9 mouse cellular contexts compared by ENCODE assay signal in genomic region chr1:89939981-89940726, GRCm38 (mm10). TPM values are rescaled to one million over a fixed set of nuclear protein-coding genes. Genes with fewer than 3 reads are reported as not detected.
A peak's percentile ranks its signal among the peaks of the same experiment; 100 is the strongest.
DNase-seq lines count a peak whose midpoint lies in the region; ATAC-seq and TF ChIP-seq lines count a peak whose summit lies in the region.
"Had no signal": no experiment of that assay in that cellular context is flagged by ENCODE, and none has a peak within 500 bp of the region (broad histone marks: within the 10 kb centered on the region; RNA-seq: fewer than 3 reads in every experiment).

No protein-coding gene starts in this region.

- WGBS in heart, embryonic 11.5 days (ENCODE audit: insufficient replicate concordance) = 3% methylated on average over 34 of the region's 34 CpGs
- WGBS in kidney, embryonic 14.5 days = 4% methylated on average over 33 of the region's 34 CpGs
- WGBS in lung, postnatal 0 days = 4% methylated on average over 33 of the region's 34 CpGs

- H3K27me3 ChIP-seq in heart, embryonic 11.5 days (ENCODE audit: control insufficient read depth, insufficient read depth, low read length) = peaks cover 89% of the 10 kb centered on the region
- peaks cover 87% of the 10 kb centered on the region for H3K27me3 ChIP-seq in kidney, embryonic 14.5 days (ENCODE audit: control insufficient read depth, insufficient read depth, low read length)
- H3K27me3 ChIP-seq in lung, postnatal 0 days (replicated peaks; ENCODE audit: insufficient read depth, low read length) = peaks cover 71% of the 10 kb centered on the region

- H3K4me3 ChIP-seq in heart, embryonic 11.5 days (ENCODE audit: low read depth, low read length) = peak overlapping the region; percentile 19; the same call in 1 of the 2 replicates
- peak overlapping the region; percentile 1; the same call in 1 of the 2 replicates for H3K4me3 ChIP-seq in kidney, embryonic 14.5 days (ENCODE audit: low read length)
- H3K4me3 ChIP-seq in lung, postnatal 0 days (ENCODE audit: low read depth, low read length) = no peak overlapping the region
- H3K4me3 ChIP-seq: erythroblast, embryonic 14.5 days had no signal

- no peaks in the 10 kb centered on the region for H3K36me3 ChIP-seq in heart, embryonic 11.5 days (ENCODE audit: control insufficient read depth, insufficient read depth, low read length)
- no peaks in the 10 kb centered on the region for H3K36me3 ChIP-seq in kidney, embryonic 14.5 days (ENCODE audit: control insufficient read depth, insufficient read depth, low read length)
- no peaks in the 10 kb centered on the region for H3K36me3 ChIP-seq in lung, postnatal 0 days (ENCODE audit: insufficient read depth, low read length)

- H3K4me1 ChIP-seq in heart, embryonic 11.5 days (ENCODE audit: control insufficient read depth, insufficient read depth, low read length) = peaks cover 7% of the 10 kb centered on the region
- no peaks in the 10 kb centered on the region for H3K4me1 ChIP-seq in kidney, embryonic 14.5 days (ENCODE audit: control insufficient read depth, insufficient read depth, low read length)
- H3K4me1 ChIP-seq in lung, postnatal 0 days (ENCODE audit: insufficient read depth, low read depth, low read length) = no peaks in the 10 kb centered on the region; the same call in 1 of the 2 replicates

- H3K9ac ChIP-seq in heart, embryonic 11.5 days (ENCODE audit: low read depth, low read length) = no peak overlapping the region
- H3K9ac ChIP-seq in kidney, embryonic 14.5 days (ENCODE audit: low read depth, low read length) = no peak overlapping the region
- no peak overlapping the region for H3K9ac ChIP-seq in lung, postnatal 0 days (replicated peaks; ENCODE audit: low read depth)

- H3K4me2 ChIP-seq in heart, embryonic 11.5 days = peak overlapping the region; percentile 42
- H3K4me2 ChIP-seq in kidney, embryonic 14.5 days (replicated peaks; ENCODE audit: low read depth, low read length) = peak overlapping the region; percentile 22; the same call in 1 of the 2 replicates
- H3K4me2 ChIP-seq in lung, postnatal 0 days (replicated peaks; ENCODE audit: low read depth, low read length) = no peak overlapping the region

- TF ChIP-seq CTCF in lung, postnatal 0 days (IDR thresholded peaks at IDR 0.05) = peak; percentile 88

- ATAC-seq in heart, embryonic 11.5 days (replicated peaks; ENCODE audit: insufficient number of reproducible peaks, low FRiP score, low TSS enrichment) = 0 out of 2 replicates have a peak, but pooled peaks have one; percentile 41
- ATAC-seq in kidney, embryonic 14.5 days (ENCODE audit: low FRiP score, low TSS enrichment) = peak; percentile 73
- peak; percentile 59 for ATAC-seq in lung, postnatal 0 days

- TF ChIP-seq EP300 in lung, postnatal 0 days (IDR thresholded peaks at IDR 0.05) = no peak

- DNase-seq in 3T3-L1 (ENCODE audit: low read depth, low spot score) (peak; percentile 29), MN1 (ENCODE audit: low spot score) (no peak)
- peak; percentile 56 to 85 for DNase-seq in adrenal gland, adult (ENCODE audit: inconsistent age in 2 of 2, low spot score in 1 of 2)
- DNase-seq in embryo, embryonic 11 days = peak; percentile 88
- peak; percentile 84 for DNase-seq in lung, postnatal 0 days (ENCODE audit: low spot score)
- peak; percentile 27 for DNase-seq in spleen, adult 12 weeks (ENCODE audit: low spot score)

- H3K27ac ChIP-seq in heart, embryonic 11.5 days (ENCODE audit: low read depth, low read length) = no peak overlapping the region
- no peak overlapping the region for H3K27ac ChIP-seq in kidney, embryonic 14.5 days (ENCODE audit: low read depth, low read length)
- H3K27ac ChIP-seq in lung, postnatal 0 days (ENCODE audit: low read length) = no peak overlapping the region

- no peaks in the 10 kb centered on the region for H3K9me3 ChIP-seq in heart, embryonic 11.5 days (replicated peaks; ENCODE audit: control insufficient read depth, low read length)
- H3K9me3 ChIP-seq in kidney, embryonic 14.5 days (ENCODE audit: control insufficient read depth, low read length) = no peaks in the 10 kb centered on the region
- H3K9me3 ChIP-seq in lung, postnatal 0 days (ENCODE audit: low read length) = no peaks in the 10 kb centered on the region

RNA-seq across cellular contexts. Expression of gene Gbx2, which starts 9.2 kb away (rescaled TPM):
- polyA plus RNA-seq in heart, embryonic 11.5 days (2014; fragmentation: Nextera tagmentation; extraction: Ambion mirVana) = 0.17 and 0.39 TPM in 2 replicates
- polyA plus RNA-seq in kidney, embryonic 14.5 days (2014; fragmentation: Nextera tagmentation; extraction: Ambion mirVana) = 0.10 and 0.18 TPM in 2 replicates
- polyA plus RNA-seq in lung, postnatal 0 days (2015; fragmentation: Nextera tagmentation; extraction: Ambion mirVana) = 0.13 TPM in 1 of 2 replicates, not detected in the other
- polyA plus RNA-seq: erythroblast, embryonic 14.5 days had no signal
